Mouse (Mus musculus) stomach, postnatal 0 days (tissue): ENCODE data around the gene Abca2.
A peak's percentile ranks its signal among the peaks of the same experiment; 100 is the strongest.

Experiments used
- CTCF ChIP-seq: IDR thresholded peaks from 2 replicates; pipeline ENCODE4 v1.5.1; 2016; ENCODE audit warnings: antibody characterized with exemption, low read depth, mild to moderate bottlenecking, moderate library complexity
- EP300 ChIP-seq: optimal IDR thresholded peaks from 2 replicates; pipeline ENCODE3; 2016; ENCODE audit warnings: antibody characterized with exemption

DNA sequence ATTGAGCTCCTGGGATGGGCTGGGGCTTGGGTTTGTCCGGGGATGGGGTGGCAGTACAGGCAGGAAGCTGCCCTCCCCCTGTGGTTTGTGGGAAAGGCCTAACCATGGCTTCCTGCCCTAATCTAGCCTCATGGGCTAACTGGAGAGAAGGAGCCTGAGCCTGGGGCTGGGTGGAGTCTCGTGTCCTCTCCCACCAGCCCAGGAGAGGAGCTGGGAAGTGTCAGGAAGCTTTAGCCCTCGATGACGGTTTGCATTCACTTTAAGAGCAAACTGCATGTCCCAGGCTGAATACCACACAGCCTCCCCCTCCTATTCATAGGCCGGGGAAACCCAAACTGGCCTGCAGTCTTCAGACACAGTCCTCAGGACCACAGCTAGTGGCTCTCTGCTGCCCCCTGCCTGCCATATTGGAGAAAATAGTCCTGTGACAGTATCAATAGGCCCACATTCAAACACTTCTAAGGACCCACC is 1.7 kb upstream of the Abca2 start:
- TF ChIP-seq EP300, result no peak
- peak; percentile 95 for TF ChIP-seq CTCF
